Mouse (Mus musculus): ENCODE data around the gene Calu. TPM values are rescaled to one million over a fixed set of nuclear protein-coding genes. Genes with fewer than 3 reads are reported as not detected.
"Not testable (repeated sequence)": the region's sequence is repeated elsewhere in the genome, so short reads cannot be mapped to it uniquely, and the experiment has no call there.

Gene Calu
- polyA plus RNA-seq, 1 experiment from 2014 or later: 106 TPM

DNA sequence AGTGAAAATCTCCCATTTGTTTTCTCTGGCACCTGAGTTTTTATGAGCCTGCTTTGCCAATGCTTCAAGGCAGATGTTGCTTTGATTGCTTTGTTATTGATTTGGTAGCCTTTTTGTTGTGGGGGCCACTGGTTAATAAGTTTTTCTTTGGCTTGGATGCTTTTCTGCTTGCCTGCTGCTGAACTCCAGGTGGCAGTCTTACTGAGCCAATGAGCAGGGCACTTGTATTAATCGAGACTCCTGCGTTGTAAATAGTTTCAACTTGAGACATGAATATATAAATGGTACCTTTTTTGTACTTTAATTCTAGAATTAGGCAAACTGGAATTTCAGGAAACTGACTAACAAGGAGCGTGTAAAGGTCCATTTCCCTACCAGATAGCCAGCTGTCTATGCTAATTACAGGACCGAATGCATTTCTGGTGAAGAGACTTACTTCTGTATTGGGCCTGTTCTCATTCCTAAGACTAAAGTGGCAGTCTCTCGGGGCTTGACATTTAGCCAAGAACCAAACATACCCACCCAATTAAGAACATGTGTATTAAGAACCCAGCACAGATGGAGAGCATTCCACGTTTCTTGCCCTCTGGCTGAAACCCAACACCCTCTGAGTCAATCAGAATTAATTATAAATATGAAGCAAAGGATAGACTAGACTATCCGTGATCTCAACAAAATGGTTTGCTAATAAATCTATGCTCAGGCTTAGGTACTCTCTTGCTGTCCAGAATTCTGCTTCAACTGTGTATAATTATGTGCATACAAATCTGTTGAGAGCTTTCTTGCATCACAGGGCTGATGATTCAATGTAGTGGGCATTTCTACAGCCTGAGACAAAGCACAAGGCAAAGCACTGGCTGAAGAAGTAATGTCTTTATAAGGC lies 14.6 kb downstream of the Calu start:
- no peak for DNase-seq (ENCODE audit: low spot score)

DNA sequence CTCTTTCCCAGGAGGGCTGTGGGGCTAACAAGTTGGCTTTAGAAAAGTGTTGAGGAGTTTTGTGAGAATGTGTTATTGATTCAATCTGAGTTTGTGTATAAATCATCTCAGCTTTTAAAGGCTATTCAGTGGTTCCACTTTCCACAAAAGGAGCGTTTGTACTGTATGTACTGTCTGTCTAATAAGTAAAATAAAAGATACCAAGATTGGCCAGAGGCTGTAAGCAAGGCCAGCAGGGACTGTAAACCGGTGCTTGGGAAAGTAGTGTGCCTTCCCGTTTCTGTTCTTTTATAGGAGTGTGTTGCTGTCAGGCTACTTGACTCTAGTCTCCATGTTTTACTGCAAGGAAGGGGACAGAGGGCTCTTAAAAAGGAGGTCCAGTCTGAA lies 15.3 kb downstream of the Calu start:
- DNase-seq (ENCODE audit: low spot score): no peak

DNA sequence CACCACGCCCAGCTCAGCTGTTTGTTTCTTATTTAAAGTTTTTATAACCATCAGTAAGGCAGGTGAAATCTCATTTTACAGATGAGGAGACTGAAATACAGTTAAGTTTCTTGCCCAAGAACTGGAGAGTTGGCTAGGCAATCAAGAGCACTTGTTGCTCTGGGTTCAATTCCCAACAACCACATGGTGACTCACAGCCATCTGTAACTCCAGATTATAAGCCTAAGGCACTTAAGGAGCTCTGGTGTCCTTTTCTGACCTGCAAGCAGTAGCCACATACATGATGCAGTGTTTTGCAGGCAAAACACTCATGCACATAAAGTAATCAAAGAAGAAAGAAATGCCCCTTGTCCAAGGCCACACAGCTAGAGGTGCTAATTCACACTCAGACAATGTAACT lies 17.4 kb downstream of the Calu start:
- DNase-seq (ENCODE audit: low spot score): no peak

DNA sequence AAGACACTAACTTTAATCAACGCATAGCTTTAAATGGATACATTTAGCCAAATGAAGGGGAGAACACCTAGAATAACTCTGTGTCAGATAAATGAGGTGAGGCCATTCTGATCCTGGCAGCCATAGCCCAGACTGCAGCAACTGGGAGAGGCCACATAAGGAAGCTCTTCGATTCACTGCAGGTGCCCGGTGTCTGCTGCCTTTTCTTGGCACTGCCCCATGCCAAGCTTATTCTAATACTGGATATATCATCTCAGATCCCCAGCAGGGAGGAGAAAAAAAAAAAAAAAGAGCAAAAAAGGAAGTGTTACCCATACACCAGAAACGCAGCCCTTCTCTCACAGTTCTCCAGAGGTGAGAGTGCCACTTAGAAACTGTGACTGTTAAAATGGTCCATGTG lies 29.5 kb downstream of the Calu start:
- DNase-seq (ENCODE audit: low spot score): no peak

DNA sequence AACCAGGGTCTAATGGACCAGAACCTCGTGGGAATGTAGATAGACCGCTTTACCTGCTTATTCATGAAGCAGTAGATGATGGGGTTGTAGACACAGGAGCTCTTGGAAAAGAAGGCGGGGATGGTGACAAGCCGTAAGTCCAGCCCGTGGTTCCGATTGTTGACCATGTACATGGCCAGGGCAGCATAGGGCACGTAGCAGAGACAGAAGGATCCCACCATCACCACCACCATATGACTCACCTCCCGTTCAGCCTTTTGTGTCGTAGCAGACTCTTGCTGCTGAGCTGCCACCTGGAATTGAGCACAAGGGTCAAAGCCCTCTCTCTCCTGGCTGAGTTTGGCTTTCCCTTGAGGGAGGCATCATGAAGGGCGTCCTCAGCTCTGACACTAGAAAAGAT lies 30.8 kb downstream of the Calu start:
- DNase-seq (ENCODE audit: low spot score): no peak

DNA sequence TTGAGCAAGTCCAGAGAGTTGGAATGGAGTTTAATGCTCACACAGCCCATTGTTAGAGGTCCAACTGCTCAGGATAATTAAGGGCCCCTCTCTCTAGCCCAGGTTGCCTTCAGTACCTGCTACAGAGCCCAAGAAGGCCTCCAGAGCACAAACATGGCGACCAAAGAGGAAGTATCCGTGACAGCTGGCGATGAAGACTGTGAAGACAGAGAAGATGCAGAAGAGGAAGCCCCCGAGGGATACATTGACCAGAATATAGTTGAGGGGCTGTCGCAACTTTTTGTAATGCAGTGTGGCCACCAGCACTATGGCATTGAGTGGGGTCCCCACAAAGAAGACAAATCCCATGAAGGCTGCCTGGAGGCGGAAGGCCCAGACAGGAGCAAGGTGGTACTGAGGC lies 32.1 kb downstream of the Calu start:
- DNase-seq (ENCODE audit: low spot score): no peak

DNA sequence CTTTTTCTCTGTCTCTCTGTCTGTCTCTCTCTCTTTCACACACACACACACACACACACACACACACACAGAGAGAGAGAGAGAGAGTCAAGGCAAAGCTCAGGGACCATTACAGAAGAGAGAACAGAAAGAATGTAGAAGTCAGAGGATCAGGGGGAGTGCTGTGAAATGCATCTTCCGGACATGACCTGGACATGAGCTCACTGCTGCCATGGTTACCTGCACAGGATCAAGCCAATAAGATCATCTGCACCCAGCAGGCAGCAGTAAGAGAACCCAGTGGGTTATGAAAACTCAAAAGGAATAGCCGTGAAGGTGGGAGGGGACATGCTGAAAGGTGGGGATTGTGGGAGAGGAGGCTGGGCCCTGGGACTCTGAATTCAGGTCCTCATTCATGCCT lies 34.6 kb downstream of the Calu start:
- no peak for DNase-seq (ENCODE audit: low spot score)

DNA sequence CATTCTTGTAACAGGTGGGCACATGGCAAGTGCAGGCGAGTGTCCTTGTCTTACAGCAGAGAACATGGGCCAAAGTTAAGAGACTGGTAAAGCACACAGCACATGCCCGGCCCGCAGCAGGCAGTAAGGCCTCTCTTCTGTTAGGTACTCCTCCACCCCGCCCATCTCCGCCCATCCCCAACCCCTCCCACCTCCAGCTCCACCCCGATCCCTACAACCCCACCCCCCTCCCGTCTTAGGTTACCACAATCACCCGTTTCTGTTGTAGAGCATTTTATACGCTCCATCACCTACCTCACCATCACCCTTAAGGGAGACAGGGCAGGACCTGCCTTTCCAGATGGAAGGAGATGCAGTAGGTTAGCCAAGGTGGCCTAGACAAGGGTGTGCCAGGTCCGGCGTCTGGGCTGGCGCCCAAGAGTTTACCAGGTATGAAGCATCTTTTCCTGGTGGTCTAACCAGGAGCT lies 40.2 kb downstream of the Calu start, which contains the start of gene Opn1sw:
Opn1sw (minus strand) TSS at position 417 of the 467 bp plus-strand sequence.
- peak; percentile 39 for DNase-seq (ENCODE audit: low spot score)

DNA sequence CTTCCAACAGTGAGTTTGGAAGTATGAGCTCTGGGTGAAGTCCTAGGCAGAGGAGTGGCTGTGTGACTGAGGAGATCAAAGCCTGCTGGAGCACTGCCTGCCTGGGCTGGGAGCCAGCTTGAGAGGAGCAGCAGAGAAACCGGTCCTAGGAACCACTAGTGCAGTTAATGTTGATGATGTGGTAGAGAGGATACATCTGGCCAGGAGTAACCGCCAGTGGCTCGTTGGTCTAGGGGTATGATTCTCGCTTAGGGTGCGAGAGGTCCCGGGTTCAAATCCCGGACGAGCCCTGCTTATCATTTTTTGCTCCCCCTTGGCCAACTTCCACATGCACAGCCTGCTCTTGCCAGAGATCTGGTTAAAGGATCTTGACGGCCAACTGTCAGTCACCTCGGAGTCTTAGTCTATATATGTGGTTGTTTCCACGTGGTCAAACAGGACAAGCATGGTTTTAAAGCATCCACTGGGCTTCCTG lies 40.8 kb downstream of the Calu start:
- peak; percentile 15 for DNase-seq (ENCODE audit: low spot score)

DNA sequence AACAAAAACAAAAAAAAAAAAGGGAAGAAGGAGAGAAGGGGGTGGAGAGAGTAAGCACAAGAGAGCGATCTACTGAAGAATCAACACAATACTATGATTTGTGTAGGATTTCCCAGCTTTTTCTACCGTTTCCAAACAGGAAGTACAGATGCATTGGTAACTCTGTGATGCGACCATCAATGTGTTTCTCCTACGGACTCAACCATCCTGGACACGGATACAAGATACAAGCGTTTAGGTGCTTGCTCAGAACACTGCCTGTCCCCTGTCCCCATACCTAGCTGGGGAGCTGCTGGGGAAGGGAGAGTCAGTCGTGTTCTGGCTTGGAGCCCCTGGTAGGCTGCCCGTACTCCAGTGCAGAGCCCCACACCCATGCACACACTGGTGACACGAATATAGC lies 41.6 kb downstream of the Calu start:
- DNase-seq (ENCODE audit: low spot score): no peak

DNA sequence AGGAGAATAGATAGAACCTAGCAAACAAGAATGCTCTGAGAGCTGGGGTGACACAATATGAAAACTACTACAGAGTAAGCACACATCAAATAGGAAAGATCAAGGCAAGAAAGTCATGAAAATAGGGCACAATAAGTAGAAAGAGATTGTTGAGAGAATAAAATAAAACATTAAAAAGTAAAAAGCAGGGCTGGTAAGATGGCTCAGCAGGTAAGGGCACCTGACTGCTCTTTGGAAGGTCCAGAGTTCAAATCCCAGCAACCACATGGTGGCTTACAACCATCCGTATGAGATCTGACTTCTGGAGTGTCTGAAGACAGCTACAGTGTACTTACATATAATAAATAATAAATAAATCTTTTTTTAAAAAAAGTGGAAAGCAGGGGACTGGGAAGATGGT lies 42.6 kb downstream of the Calu start:
- DNase-seq (ENCODE audit: low spot score): not testable (repeated sequence)

DNA sequence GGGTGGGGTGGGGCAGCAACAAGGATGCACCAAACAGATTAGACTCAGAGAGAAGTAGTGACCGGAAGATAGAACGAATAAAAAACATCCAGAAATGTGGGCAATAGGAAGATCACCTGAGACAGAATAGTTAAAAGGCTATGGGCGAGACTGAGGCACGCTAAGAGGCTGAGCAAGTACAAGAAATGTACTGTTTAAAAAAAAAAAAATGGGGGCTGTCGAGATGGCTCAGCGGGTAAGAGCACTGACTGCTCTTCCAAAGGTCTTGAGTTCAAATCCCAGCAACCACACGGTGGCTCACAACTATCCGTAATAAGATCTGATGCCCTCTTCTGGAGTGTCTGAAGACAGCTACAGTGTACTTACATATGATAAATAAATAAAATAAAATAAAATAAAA lies 43.4 kb downstream of the Calu start:
- DNase-seq (ENCODE audit: low spot score): not testable (repeated sequence)

DNA sequence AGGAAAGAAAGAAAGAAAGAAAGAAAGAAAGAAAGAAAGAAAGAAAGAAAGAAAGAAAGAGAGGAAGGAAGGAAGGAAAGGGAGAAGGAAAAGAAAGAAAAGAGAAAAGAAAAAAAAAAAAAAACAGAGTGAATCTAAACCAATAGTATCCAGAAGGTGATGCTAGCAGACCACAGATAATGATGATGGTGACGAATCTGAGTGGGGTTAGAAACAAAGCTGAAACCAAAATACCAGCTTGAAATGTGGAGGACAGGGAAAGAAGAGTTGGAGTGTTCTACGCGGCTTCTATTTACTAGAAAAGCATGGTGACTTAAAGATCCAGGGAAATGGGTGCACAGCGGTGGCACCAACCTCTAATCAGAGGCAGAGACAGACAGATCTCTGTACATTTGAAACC lies 43.9 kb downstream of the Calu start:
- DNase-seq (ENCODE audit: low spot score): no peak

DNA sequence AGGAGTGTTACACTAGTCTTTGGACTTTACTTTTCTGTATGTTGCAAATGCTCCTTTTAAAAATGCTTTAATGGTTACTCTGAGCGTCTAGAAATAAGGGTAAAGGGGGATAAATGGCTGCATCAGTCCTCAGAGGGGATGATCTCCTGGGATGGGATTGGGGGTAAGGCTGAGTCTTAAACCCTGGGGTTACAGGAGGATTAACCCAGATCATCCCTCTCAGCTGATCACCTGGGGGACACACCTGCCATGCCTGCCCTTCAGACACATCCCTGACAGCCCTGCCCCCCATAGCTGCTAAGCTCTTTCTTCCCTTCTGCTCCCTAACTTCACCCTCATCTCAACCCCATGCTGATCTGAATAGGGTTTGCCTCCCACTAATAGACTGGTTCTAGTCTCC lies 46.4 kb downstream of the Calu start:
- DNase-seq (ENCODE audit: low spot score): no peak

DNA sequence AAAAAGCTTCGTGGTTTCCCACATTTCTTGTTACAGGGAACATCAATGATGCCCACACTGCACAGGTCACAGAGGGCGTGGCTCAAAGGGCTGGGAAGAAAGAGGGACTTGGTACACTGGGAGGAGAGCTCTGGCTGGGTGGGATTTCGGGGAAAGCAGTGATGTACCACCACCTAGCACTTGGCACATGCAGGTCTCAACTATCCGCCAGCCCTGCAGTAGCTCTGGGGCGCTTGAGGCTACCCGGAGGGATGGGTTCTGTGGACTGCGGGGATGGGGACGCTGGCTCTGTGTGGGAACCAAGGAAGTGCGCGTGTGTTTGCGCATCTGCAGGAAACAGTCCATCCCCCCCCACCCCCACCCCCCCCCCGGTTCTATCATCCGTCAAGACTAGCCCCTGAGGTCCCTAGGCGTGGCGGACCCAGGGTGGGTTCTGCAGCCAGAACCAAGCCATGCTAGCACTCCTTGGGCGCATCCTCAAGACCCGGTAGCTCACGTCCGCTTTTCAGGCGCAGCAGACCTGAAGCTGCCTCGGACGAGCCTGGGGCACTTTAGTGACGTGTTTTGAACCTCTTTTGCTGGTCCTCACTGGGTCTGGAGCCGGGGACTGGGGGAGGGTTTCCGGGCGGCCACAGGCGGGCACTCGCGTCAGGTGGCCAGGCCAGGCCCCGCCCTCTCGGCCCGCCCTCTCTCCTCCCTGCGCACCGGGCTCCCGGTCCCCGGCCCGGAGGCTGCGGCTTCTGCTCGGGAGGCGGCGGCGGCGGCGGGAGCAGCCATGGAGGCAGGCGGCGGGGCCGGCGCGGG lies 48.2 kb downstream of the Calu start, which contains the start of gene Ccdc136:
Ccdc136 (plus strand) TSS at position 400 of the 804 bp plus-strand sequence.
- no peak for DNase-seq (ENCODE audit: low spot score)

DNA sequence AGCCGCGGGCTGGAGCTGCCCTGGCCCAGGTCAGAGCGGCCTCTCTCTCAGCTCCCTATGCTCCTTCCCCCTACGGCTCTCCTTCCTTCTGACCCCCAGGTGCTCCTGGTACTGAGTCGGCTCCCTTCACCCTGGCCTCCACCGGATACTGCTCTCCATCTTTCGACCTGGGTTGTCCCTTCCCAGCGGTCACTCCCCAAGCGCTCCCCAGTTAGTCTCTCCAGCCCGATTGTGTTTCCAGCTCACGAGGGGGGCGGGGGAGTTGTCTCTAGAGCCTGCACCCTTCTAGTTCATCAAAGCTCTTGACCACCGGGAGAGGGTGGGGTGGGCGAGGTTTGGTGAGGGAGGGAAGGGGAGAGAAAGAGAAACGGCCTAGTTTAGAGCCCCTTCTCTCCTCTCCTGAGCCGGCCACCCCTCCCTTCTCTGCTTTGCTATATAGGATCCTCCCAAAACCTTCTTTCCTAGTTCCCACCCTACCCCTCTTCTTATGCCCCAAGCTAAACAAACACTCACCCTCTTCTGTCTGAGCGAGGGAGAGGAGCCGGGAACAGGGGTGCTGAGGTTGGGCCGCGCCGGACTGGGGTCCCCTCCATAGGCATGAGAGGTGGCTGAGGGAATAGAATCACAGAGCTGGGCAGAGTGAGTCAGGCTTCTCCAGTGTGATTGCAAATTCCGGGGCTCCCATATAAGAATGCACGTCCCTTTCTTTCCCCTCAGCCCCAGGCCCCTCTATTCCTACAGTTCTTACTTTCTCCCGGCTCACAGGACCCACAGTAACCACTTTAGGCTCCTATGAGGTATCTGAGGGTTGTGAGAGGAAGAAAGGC lies 49.1 kb downstream of the Calu start:
- no peak for DNase-seq (ENCODE audit: low spot score)

DNA sequence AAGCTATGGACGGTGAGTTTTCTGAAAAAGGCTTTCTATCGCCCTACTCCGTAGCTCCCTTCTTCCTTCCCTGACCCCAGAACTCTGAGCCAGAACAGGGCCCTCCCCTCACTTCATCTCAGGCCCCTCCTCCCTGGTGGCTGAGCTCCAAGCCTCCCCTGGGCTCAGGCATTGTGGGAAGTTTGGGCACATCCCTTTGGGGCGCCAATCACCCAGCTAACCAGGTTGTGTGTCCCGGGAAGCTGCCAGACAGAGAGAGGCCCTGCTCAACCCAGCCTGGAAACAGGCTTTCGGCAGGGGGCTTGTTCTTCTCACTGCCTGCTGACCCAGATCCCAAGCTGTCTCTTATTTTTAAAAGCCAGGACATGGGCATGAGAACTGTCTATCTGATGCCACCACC lies 49.7 kb downstream of the Calu start:
- no peak for DNase-seq (ENCODE audit: low spot score)

DNA sequence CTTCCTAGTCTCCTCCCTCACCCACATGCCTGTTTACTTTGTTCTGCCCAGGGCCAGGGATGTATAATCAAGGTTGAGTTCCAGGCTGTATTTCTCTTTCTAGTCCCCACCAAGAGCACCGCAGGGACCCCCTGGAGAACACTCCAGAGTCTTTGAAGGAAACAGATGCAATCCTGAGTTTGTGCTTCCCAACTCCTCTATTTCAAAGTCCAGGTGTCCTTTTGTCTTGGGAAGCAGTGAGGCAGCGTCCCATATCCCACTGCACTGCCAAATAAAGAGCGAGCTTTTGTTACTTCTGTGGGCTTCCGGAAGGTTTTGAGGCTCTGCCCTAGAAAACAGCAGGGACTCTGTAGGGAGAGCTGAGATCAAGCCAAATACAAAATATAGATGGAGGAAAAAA lies 52.0 kb downstream of the Calu start:
- DNase-seq (ENCODE audit: low spot score): no peak

DNA sequence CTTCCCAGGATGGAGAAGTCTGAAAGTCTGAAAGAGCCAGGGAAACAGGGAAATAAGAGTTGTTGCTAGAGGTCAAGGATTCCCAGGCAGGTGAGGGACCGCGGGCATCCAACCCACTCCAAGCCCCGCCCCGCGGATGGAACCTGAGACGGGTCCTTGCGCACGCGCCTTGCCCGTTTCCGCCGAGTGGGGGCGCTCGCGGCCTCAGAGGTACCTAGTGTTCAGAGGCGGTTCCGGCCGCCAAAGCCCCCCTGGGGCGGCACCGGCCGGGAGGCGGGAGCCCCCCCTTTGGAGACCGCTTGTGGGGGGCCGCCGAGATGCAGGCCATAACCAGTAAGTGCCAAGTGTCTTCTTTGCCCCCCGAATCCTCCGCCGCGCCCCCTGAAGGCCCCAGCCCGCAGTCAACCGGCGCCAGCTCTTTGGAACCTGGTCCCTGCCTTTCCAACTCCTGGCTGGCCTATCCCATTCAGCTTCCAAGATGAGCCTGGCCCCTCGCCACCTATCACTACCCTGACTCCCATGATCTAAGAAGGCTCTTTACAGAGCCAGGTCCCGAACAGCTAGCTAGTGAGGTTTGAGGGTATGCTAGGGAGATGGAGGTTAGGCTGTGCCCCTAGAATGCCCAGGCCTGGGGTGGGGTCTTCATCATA lies 54.9 kb downstream of the Calu start:
- DNase-seq (ENCODE audit: low spot score): peak; percentile 18

DNA sequence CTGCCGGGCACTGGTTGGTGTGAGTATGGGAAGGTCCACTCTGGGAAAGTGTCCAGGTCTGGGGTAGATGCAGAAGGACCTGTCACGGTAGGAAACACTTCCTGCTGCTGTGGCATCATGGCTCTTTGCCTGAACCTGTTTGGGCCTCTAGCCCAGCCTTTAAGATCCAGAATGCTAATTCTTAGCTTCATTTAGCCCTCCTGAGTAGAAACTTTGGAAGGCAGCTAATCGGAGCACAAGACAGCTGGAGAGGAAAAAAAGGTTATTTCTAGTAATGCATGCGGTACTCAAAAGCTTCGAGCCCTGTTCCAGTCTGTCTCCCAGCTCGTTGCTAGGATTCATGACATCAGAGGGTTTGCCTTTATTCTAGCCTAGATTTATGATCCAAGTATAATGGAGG lies 58.5 kb downstream of the Calu start:
- DNase-seq (ENCODE audit: low spot score): no peak

DNA sequence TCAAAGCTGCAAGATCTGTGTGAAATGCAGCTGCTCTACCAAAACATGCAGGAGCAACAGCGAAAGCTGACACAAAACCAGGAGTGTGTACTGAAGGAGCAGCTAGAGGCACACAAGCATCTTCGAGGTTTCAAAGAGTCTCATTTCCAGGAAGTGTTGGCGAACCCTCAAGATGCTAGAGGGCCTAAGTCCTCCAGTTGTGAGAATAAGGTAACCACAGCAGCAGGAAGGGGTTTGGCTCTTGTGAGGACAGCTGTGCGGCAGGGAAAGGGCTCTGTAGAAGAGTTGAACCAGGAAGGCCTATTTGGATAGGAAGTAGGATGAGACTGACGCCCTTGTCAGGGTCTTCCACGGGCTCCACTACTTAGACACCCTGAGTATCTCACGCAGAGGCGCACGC lies 67.6 kb downstream of the Calu start:
- peak; percentile 66 for DNase-seq (ENCODE audit: low spot score)
